Mouse (Mus musculus): ENCODE results near the gene Krt222.

DNA sequence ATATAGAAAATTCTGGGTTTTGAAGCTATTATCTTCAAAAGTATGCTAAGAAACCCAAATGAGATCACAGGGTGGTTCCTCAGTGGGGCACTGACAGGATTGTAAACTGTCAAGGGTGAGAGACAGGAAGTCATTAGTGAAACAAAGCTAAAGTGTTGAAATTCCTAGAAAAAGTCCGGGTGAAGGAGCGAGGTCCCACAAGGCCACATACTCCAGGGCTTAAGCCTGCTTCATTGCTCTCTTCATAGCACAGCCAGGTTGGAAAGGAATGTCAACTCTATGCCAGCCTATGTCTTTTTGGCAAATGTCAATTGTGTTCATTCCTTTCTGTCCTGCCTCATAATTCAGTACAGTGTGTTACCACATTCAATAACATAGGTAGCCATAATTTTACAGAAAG is 36.4 kb downstream of the Krt222 start:
- TF ChIP-seq CTCF (IDR thresholded peaks at IDR 0.05; ENCODE audit: low read depth) (no peak), EP300 (IDR thresholded peaks at IDR 0.05; ENCODE audit: low read depth) (no peak)

Measured in heart, postnatal 0 days (tissue).